Mouse (Mus musculus): ENCODE data around the gene Ndufv2.

Gene Ndufv2

DNA sequence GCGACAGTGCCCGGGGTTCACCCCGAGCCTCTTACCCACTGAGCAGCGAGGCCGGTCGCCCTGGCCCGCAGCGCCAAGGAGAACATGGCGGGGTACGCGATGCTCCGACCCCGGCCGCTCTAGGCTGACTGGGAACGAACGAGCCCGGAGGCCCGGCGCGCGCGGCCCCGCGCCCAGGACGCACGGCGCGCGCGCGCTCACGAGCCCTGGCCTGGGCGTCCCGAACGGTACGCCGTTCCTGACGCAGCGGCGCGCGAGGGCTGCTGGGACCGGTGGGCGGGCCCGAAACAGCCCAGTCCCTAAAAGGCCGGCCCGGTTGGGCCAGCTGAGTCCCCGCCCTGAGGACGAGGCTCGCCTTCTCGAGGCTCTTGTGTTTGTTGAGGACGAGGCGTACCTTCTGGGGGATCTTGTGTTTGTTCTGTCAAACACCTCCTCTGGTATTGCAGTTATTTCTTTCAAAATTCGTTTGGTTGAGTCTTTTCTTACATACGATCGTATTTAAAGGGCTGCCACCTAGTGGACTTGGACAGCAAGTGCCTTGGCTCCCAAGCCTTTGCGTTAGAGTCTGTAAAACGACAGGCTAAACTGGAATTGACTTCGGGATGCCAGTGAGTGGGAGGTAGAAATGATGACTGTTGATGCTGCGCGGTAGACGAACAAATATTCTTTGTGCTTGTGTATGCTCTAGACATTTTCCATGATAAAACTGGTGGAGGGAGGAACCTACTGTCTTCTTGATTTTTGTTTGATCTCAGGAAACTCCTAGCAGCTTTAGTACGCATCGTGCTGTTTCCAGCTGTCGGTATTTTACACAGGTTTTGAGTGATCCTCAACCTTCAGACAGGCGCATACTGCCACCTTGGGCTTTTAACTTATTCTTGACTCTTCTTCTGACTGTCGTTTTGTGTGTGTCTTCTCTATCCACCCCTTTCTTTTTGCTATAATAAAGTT is at the start of gene Ndufv2:
Gene Ndufv2, minus strand, starts transcription at position 180 of the 951 bp plus-strand sequence.
- DNase-seq (ENCODE audit: low spot score) = no peak

DNA sequence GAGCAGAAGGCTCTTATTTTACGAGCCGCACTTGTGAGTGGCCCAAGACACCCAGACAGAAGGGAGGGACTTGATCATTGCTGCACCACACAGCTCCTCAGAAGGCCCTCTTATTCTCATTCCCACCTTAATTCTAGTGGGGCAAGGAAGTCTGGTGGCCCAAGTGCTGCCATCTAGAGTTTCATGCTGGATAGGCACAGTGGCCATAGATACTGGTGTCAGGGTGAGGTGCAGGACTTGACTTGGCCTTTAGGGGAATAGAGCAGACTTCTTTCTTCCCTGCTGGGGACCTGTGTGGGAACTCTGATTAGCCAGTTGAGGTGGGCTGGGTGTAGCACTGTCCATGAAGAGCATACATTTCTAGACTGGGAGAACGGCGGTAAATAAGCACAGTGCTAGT is 29.9 kb upstream of the Ndufv2 start:
- no peak for DNase-seq (ENCODE audit: low spot score)

DNA sequence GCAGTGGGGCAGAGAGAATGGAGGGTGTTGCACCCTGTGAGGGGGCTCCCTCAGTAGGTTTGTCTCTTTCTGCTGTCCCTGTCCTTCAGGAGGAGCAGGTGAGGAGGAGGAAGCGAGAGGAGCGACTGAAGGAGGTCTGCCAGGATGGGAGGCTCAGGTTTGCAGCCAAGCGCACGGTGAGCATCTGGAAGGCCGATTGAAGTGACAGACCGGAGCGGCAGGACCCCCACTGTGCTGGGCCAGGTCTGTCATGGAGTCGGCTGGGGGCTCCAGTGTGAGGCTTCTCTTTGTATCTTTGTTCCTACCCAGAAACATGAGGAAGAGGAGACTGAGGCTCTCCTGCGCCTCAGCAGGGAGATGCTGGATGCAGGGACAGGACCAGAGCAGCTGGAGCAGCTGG is 29.0 kb upstream of the Ndufv2 start:
- DNase-seq (ENCODE audit: low spot score) = no peak

DNA sequence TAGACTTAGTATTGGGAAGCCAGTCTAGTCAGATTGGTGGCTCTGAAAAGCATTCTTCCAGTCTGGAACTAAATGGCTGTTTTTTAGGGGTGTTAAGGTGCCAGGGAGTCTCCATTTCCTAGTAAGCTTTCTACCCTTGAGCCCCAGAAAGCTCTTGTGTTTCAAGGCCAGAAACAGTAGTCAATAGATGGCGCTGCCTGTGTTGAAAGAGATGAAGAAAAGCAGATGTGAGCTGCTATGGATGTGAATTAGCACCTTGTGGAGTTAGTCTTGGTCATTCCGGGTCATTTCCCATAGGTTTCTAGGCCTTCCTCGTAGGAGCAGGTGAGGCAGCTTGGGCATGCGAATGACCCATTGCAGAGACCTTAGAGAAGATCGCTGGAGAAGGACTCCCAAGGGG is 23.9 kb upstream of the Ndufv2 start:
- no peak for DNase-seq (ENCODE audit: low spot score)

DNA sequence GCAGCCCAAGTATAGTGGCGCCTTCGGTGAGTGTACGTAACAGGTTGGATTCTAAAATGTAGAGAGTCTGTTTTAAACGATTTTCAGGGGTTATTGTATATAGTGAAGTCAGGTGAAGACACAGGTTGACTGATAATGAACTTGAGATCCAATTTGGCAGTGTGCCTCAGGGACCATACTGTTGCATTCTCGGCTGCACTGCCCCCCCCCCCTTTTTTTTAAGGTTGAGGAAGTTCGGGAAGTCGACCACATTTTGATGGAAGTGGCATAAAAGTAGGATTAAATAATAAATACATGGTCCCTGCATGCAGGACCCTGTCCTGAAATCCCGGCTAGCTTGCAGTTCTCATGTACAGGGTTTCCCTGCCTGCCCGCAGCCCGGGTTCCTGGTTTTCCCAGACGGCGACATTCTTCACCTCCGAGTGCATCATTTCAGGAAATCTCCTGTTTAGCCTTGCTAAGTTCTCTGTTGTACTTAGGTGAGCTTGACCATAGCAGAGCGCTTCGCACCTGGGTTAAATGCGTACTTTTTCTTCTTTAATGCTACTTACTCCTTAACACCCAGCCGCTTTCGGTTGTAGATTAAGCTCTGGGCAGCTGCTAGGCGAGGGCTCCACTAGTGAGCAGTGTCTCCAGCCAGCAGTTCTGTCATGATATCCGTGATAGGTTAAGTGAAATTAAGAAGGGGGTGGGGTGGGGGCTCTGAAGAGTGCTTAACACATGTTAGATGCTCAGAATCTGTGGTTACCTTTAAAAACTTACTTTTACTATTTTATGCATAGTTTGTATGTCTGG is 22.7 kb upstream of the Ndufv2 start:
- no peak for DNase-seq (ENCODE audit: low spot score)

DNA sequence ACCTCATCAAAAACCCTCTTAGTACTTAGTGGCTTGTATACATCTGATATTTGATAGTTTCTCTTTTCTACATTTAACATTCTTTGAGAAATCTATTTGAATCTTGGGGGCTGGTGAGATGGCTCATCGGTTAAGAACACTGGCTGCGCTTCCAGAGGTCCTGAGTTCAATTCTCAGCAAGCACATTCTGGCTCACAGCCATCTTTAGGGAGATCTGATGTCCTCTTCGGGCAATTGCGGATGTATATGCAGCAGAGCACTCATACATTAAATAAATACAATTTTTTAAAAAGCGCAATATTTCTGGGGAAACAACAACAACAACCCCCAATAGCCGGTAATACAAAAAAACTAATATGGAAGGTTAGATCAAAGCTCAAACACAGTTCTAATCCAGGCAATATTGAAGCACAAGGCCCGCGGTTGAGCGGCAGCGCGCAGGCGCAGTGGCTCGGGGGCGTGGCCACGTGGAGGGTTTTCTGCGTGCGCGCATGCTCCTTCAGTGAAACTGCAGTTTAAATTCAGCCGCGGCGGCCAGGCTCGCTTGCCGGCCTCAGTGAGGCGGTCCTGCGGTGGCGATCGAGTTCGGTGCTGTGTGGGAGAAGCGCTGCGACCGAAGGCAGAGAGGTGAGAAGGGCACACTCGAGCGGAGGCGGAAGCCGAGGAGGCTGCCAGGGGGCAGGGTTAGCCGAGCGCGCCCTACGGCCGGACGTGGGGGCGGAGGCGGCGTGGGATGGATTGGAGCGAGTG is 21.9 kb upstream of the Ndufv2 start, which contains the start of gene Ddx11:
Gene Ddx11, plus strand, starts transcription at position 455 of the 750 bp plus-strand sequence.
- DNase-seq (ENCODE audit: low spot score) = peak; percentile 96

DNA sequence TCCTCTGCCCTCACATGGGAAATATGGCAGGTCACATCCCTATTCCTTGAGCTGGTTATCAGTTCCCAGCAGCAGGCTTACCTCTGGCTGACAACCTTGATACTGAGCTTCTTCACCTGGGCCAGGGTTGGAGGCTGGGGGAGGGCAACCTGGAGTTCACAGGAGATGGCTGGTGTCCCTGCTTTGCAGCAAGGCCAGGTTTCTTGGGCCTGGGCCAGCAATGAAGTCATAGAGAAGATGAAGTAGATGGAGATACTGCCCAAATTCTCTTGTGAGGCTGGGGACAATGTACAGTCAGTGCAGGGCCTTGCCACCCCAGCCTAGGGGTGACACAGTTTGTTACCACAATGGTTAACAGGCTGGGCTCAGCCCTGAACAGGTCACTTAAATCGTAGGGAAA is 19.3 kb upstream of the Ndufv2 start:
- no peak for DNase-seq (ENCODE audit: low spot score)

DNA sequence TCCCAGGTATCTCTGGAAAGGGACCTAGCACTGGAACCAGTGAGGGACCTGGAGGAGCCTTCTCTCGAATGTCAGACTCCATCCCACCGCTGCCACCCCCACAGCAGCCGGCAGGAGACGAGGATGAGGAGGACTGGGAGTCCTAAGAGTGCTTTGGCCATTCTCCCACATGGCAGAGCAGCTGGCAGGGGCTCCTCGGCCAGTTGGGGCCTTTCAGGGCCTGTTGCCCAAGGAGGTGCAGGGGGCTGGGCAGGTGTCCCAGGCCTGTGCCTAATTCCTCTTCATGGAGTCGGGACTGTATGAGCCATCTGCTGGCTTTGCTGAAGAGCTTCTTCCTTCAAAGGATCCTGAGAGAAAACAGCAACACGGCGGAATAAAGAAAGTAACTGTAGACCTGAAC is 17.6 kb upstream of the Ndufv2 start:
- DNase-seq (ENCODE audit: low spot score) = no peak

DNA sequence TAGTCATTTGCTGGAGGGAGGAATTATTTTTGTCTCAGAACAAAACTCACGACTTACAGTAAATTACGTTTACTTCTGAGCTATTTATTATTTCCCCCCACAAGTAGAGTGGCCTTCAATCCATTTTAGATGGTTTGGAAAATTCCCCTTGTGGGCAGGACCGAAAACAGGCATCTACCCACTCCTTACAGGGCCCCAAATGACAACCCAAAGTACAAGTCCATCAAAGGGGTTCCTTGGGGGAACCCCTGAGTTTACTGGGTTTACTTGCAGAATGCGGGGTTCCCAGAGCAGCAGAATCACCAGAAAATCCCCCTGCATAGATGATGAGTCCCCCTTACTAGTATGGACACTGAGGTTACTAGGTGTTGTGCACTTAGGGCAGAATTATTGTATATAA is 10.8 kb upstream of the Ndufv2 start:
- DNase-seq (ENCODE audit: low spot score) = no peak

DNA sequence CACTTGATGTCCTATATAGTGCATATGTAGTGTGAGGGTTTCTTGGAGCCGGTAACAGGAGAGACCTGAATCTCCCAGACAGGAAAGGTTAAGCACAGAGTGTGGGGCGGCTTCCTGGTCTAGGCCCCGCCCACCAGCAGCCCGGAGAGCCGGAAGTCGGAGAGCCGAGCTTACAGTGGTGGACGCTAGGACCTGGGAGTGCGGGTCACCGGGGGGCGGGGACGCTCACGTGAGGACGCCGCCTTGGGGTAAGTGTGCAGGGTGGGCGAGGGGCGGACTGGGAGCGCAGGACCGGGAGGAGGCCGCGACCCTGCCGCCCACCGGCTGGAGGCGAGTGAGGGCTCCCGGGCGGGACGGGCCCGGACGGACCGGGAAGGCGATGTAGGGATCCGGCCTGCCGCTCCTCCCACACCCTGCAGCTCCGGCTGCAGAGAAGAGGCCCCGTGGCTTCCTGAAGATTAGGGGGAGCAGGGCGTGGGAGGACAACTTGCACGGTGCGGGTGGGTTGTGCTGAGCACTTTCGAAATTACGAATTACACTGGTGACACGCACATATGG is 10.1 kb upstream of the Ndufv2 start, which contains the start of gene Washc1:
Gene Washc1, plus strand, starts transcription at position 144 of the 558 bp plus-strand sequence.
- DNase-seq (ENCODE audit: low spot score) = peak; percentile 64

DNA sequence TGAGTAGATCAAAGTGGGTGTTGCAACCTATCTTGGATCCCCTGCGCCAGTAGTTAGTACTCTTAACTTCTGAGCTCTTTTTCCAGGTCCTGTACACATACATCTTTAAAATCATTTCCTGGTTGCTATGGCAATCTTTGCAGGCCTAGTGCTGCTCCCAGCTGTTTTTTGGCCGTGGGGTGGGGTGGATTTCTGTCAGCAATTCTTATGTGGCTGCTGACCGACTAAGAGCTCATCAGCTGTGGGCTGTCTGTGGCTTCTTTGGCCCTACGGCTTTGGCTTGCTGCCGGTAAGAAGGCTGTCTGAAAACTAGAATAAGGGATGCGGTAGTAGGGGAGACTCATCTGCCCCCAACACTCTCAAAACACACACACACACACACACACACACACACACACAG is 9.4 kb upstream of the Ndufv2 start:
- DNase-seq (ENCODE audit: low spot score) = no peak

DNA sequence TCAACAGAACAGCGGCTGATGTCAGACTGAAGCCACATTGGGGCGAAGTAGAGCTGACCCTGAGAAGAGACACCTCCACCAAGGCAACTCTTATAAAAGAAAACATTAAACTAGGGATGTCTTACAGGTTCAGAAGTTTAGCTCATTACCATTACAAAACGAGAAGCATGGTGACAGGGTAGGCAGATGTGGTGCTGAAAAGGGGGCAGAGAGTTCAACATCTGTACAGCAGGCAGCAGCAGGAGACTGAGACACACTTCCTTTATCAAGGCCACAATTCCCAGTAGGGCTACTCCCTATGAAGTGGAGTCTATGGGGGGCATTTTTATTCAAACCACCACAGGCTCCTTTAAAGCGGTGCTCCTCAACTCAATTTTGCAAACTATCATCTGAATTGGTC is 6.8 kb upstream of the Ndufv2 start:
- no peak for DNase-seq (ENCODE audit: low spot score)

DNA sequence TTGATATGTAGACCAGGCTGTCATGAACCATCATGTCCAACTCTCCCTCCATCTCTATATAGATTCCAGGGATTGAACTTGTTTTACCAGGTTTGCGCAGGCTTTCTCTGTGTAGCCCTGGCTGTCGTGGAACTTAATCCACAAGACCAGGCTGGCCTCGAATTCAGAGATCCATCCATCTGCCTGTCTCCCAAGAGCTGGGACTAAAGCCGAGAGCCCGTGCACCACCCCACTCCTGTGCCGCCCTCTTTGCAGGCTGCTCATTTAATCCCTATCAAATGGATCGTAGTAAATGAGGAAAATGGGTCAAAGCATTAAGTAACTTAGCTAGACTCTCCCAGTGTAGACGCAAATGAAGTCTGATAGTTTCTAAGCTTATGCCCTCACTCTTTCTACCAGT is 6.1 kb upstream of the Ndufv2 start:
- no peak for DNase-seq (ENCODE audit: low spot score)

DNA sequence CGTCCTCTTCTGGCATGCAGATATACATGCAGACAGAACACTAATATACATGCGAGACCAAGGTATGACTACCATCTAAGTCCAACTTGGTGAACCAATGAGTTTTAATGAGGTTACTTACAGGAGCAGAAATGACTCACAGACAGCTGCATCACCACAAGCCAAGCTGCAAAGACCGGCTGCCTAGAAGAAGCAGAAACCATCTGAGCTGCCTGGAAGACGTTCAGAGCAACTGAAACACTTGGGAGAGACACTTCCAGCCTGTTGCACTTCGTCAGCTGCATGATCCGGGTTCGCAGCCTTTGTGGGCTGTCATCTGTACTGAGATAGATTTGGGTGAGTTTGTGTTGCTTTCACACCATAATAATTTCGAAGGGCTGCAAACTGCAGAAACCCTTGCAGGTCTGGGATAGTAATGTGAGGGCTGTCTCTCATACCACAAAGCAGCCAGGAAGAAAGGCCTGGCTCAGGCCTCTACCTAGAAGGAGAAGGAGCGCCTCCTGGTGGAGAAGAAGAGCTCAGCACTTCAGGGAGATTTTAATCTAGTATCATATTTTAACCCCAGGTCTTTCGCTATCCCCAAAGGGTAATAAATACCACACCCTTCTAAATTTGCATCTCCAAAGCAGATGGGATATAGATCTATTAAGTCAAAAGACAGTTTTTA is 5.4 kb upstream of the Ndufv2 start:
- peak; percentile 31 for DNase-seq (ENCODE audit: low spot score)

DNA sequence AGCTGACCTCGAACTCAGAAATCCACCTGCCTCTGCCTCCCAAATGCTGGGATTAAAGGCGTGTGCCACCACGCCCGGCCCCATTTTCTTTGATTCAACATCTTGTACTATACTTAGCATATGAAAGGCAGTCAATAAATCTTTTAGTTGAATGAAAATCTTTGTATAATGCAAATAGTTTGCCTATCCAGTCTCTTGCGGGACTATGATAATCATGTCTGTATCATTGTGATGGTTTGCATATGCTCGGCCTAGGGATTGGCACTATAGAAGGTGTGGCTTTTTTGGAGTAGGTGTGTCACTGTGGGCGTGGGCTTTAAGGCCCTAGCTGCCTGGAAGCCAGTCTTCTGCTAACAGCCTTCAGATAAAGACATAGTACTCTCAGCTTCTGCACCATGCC is 2.7 kb upstream of the Ndufv2 start:
- DNase-seq (ENCODE audit: low spot score) = no peak

DNA sequence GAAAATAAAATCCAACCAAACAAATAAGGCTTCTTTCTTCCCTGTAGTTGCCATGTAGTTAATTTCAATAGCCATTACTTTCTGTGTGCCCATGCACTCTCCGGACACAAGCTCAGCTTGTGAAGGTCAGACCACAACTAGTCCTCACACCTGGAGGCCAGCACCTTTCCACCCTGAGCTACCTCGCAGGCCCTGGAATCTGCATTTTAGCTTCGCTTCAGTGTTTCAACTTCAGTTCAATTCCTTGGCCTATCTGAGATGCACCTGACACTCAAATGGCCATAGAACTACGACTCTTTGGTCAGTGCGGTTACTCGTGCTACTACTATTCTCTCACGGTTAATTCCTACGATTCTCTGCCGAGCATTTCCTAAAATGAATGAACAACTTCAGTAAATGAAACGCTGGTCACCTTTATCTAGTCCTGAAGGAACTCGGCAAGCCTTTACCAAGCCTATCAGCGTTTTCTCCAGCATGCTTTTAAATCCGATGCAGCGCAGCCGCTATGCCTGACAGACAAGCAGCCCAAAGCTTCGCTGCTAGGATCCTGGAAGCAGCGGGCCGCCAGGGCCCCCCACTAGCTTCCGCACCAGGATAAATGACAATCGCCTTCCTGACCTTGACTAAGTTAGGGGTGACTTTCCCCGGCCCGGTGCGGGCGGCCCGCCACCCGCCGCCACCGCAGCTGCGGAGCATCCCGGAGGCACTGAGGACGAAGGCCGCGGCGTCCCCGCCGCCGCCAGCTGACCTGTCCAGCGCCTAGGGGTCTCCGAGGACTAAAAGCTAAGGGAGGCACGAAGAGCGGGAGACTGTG is 586 bp downstream of the Ndufv2 start:
- DNase-seq (ENCODE audit: low spot score) = peak; percentile 64

DNA sequence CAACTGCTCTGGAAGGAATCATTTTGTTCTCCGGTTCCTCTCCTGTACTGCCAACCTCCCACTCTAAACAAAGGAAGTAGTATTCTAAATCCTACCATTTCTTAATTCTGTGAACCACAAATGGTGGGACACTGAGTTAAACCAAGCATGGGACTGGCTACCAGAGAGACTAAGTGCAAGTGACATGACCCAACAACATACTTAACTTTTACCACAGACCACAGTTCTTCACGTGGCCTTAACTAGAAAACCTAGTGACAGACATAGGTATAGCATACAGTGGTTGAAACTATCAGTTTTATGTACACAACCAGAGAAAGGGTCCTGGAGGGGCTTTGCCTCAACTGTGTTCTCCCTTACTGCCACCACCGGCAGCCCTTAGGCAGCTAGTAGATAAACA is 8.7 kb downstream of the Ndufv2 start:
- no peak for DNase-seq (ENCODE audit: low spot score)

DNA sequence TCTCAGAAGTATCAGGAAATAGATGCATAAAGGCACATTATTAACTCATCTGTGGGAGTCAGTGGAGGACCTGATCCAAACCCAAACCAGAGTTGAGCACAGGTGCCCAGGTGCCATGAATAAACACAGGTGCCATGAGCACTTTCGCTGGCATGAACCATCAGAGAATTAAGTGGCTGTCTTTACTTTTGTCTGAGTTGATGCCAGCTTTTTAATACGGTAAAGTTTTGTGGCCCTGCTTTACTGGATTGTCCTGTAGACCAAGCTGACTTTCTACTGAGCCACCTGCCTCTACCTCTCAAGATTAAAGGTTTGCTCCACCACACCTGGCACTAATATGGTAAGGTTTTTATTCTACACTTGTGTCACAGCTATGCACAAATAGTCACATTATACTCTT is 9.3 kb downstream of the Ndufv2 start:
- DNase-seq (ENCODE audit: low spot score) = no peak

DNA sequence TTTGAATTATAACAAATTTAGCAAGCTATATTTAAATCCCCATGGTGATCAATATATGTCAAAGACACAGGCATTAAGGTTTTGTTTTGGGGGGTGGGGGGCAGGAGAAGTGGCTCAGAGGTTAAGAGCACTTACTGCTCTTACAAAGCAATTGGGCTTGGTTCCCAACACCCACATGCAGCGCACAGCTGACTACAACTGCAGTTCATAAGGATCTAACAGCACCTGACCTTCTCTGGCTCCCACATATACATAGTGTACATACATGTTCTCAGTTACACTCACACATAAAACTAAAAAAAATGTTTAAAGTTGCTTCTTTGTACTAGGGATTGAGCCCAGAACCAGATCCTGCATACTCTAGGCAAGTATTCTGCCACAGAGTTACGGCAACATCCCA is 10.0 kb downstream of the Ndufv2 start:
- no peak for DNase-seq (ENCODE audit: low spot score)

DNA sequence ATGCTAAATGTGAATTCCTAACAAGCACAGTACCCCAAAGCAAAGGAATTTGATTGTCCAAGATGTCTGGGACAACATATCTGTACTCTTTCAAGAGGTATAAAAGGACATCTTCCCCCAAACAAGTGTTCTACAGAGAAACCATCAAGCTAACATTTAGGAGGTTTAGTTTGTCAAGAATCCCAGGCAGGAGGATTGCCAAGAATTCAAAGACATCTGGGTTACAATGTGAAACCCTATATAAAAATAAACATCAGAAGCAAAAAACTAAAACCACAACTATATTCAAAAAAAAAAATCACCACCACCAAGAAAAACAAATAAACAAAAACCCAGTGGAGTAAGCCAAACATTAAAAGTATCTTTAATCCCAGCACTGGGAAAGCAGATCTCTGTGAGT is 11.1 kb downstream of the Ndufv2 start:
- DNase-seq (ENCODE audit: low spot score) = no peak

DNA sequence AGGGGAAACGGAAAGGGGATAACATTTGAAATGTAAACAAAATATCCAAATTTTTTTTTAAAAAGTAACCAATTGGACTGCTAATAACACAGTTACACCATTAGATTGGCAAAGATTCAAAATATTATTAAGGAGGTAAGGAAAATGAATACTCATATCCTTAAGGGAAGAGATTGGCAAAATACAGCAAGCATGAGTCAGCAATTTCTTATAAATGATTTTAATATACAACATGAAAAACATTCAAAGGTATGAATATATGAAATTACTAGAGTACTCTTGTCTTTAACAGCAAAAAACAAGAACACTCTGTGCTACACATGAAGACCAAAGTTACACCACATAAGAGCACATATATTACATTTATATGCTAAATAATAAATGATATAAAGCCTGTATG is 16.3 kb downstream of the Ndufv2 start:
- DNase-seq (ENCODE audit: low spot score) = no peak

Data from ovary, postnatal 10 days (tissue).